Mouse (Mus musculus): Measurements from ENCODE around the gene Tcp11l2. TPM values are rescaled to one million over a fixed set of nuclear protein-coding genes. Genes with fewer than 3 reads are reported as not detected.

The Tcp11l2 gene
- total RNA-seq, 2 experiments from 2014 or later, result 15.2 to 17.2 TPM

- no peak for DNase-seq (ENCODE audit: low spot score in 2 of 2)
Measured at GRCm38 (mm10) chr10:84654029-84654428, 77.6 kb downstream of the Tcp11l2 start.

- no peak for DNase-seq (ENCODE audit: low spot score in 2 of 2)
Measured at GRCm38 (mm10) chr10:84654731-84655130, 78.3 kb downstream of the Tcp11l2 start.

GRCm38 (mm10) chr10:84656618-84657017 is 80.2 kb downstream of the Tcp11l2 start:
- DNase-seq (ENCODE audit: low spot score in 2 of 2), result no peak

- no peak for DNase-seq (ENCODE audit: low spot score in 2 of 2)
Measured at GRCm38 (mm10) chr10:84657437-84658087, 81.1 kb downstream of the Tcp11l2 start.

- DNase-seq (ENCODE audit: low spot score in 2 of 2), result no peak
Measured at GRCm38 (mm10) chr10:84658088-84658848, 81.8 kb downstream of the Tcp11l2 start.

- no peak for DNase-seq (ENCODE audit: low spot score in 2 of 2)
Measured at GRCm38 (mm10) chr10:84659281-84659680, 82.9 kb downstream of the Tcp11l2 start.

- no peak for DNase-seq (ENCODE audit: low spot score in 2 of 2)
Measured at GRCm38 (mm10) chr10:84662138-84662537, 85.7 kb downstream of the Tcp11l2 start.

Other genes with a start within 250 kb of the Tcp11l2 start
- gene Nuak1, start 136.0 kb upstream of the Tcp11l2 start, total RNA-seq (2021), result 10 to 100 TPM; 45.2 to 54.6 TPM
- 10 to 100 TPM; 34.2 to 36.9 TPM for gene Ckap4, start 42.6 kb upstream of the Tcp11l2 start, total RNA-seq (2021)
- gene Polr3b, start 45.7 kb downstream of the Tcp11l2 start, total RNA-seq (2021), result 10 to 100 TPM; 15.5 to 15.9 TPM
- gene Rfx4, start 179.4 kb downstream of the Tcp11l2 start, total RNA-seq (2021), result 10 to 100 TPM; 12.0 to 14.2 TPM